Mouse (Mus musculus) midbrain, embryonic 10.5 days (tissue): ENCODE measurements around the gene Cdh23. TPM values are rescaled to one million over a fixed set of nuclear protein-coding genes. Genes with fewer than 3 reads are reported as not detected.
A peak's percentile ranks its signal among the peaks of the same experiment; 100 is the strongest.

ENCODE experiments used
- DNase-seq: peaks from one replicate; pipeline ENCODE4 v3.0.0-alpha.2; 2017; ENCODE audit warnings: low spot score
- H3K27ac ChIP-seq: fragments of 300-500 bp; sonication (generic); replicated peaks from 2 replicates; pipeline ENCODE4 v1.5.1; 2016; ENCODE audit warnings: mild to moderate bottlenecking
- H3K27me3 ChIP-seq: fragments of 300-500 bp; sonication (generic); 2 replicates; pipeline ENCODE4 v1.6.1; 2016; ENCODE audit warnings: low read depth, mild to moderate bottlenecking; ENCODE audit not compliant: poor library complexity, severe bottlenecking
- H3K36me3 ChIP-seq: fragments of 300-500 bp; sonication (generic); 2 replicates; pipeline ENCODE4 v1.6.1; 2016; ENCODE audit warnings: mild to moderate bottlenecking, moderate library complexity
- H3K4me1 ChIP-seq: fragments of 300-500 bp; sonication (generic); 2 replicates; pipeline ENCODE4 v1.6.1; 2016
- H3K4me3 ChIP-seq: fragments of 300-500 bp; sonication (generic); 2 replicates; pipeline ENCODE4 v1.5.1; 2016; ENCODE audit warnings: mild to moderate bottlenecking, moderate library complexity
- H3K9me3 ChIP-seq: fragments of 300-500 bp; sonication (generic); replicated peaks from 2 replicates; pipeline ENCODE4 v1.6.1; 2016; ENCODE audit warnings: mild to moderate bottlenecking
- WGBS: fragments of 180-500 bp; shearing (Covaris S2); methylation state at CpG from one replicate; pipeline ENCODE4 v1.1.7; 2016; 5-methylcytosine and 5-hydroxymethylcytosine counted together
- polyA plus RNA-seq: library from polyadenylated mRNA; unstranded; fragments of >200 nt; fragmentation: Nextera tagmentation; extraction: Ambion mirVana; gene quantifications from 2 replicates; pipeline ENCODE4 v1.2.1, GENCODE M21; 2016

Cdh23 gene
- polyA plus RNA-seq, 1 experiment from 2014 or later, result 0.53 TPM

DNA sequence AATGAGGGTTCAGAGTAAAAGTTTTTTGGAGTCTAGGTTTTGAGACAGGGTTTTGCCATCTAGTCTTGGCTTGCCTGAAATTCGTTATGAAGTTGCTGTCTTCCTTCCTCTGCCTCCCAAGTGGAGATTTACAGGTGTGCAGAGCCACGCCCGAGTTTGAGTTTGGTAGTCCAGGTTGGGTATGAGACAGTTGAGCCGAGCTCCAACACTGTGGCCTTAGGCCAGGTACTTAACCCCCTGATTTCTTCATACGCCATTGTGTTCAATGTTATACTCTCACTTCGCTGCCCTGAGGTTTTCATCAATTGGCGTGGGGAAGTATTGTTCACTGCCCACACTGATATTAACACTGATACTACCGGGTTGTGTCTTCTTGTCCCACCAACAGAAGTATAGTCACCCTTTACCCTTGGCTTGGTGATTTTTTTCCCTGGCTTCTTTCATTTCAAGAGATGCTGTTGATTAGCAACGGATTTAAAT is 414.7 kb downstream of the Cdh23 start:
- no peaks in the 10 kb centered on the region for H3K27me3 ChIP-seq
- H3K36me3 ChIP-seq, result peaks cover 6% of the 10 kb centered on the region
- no peaks in the 10 kb centered on the region for H3K9me3 ChIP-seq
- H3K27ac ChIP-seq, result no peak overlapping the region
- no peak for DNase-seq
- peaks cover 95% of the 10 kb centered on the region for H3K4me1 ChIP-seq
- H3K4me3 ChIP-seq, result no peak overlapping the region
- WGBS, result 90% methylated on average over 9 of the region's 9 CpGs

DNA sequence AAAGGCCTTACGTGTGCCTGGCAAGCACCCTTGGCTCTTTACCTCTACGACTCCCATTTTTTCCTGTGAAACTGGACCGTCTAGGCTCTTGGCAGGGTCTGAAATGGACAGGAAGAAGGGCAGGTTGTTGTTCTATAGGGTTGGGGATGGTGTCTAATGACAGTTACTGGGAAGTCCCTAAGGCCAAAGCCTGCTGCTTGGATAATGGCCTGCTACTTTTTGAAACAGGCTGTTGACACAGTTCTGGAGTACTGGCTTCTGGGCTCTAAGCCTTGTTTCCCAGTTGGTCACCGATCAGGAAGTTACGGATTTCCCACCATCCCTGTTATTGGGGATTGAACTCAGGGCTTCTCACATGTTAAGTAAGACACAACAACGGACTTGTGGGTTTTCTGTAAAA is 415.9 kb downstream of the Cdh23 start:
- Histone ChIP-seq H3K4me1 (peaks cover 82% of the 10 kb centered on the region), H3K9me3 (no peaks in the 10 kb centered on the region), H3K27ac (peak overlapping the region; percentile 49; the same call in 1 of the 2 replicates), H3K4me3 (peak overlapping the region; percentile 12; the same call in 1 of the 2 replicates), H3K27me3 (no peaks in the 10 kb centered on the region), H3K36me3 (peaks cover 6% of the 10 kb centered on the region)
- no peak for DNase-seq
- WGBS, result 89% methylated on average over 6 of the region's 6 CpGs

GRCm38 (mm10) chr10:60279941-60280301 is 416.4 kb downstream of the Cdh23 start:
- H3K4me1 ChIP-seq, result peaks cover 78% of the 10 kb centered on the region
- H3K4me3 ChIP-seq, result peak overlapping the region; percentile 12; the same call in 1 of the 2 replicates
- DNase-seq, result no peak
- WGBS, result 93% methylated on average over 9 of the region's 9 CpGs
- H3K9me3 ChIP-seq, result no peaks in the 10 kb centered on the region
- H3K27me3 ChIP-seq, result no peaks in the 10 kb centered on the region
- peaks cover 6% of the 10 kb centered on the region for H3K36me3 ChIP-seq
- H3K27ac ChIP-seq, result peak overlapping the region; percentile 49; the same call in 1 of the 2 replicates

- peaks cover 73% of the 10 kb centered on the region for H3K4me1 ChIP-seq
- H3K4me3 ChIP-seq, result peak overlapping the region; percentile 86; the same call in 1 of the 2 replicates
- H3K36me3 ChIP-seq, result peaks cover 6% of the 10 kb centered on the region
- H3K9me3 ChIP-seq, result no peaks in the 10 kb centered on the region
- no peaks in the 10 kb centered on the region for H3K27me3 ChIP-seq
- H3K27ac ChIP-seq, result 0 out of 2 replicates have a peak overlapping the region, but pooled peaks have one; percentile 9
- no peak for DNase-seq
- WGBS, result 82% methylated on average over 8 of the region's 8 CpGs
Measured at GRCm38 (mm10) chr10:60279290-60279940, 416.9 kb downstream of the Cdh23 start.

- no peak for DNase-seq
- Histone ChIP-seq H3K4me3 (peak overlapping the region; percentile 86), H3K4me1 (peaks cover 67% of the 10 kb centered on the region), H3K36me3 (peaks cover 6% of the 10 kb centered on the region), H3K27me3 (no peaks in the 10 kb centered on the region), H3K27ac (no peak overlapping the region), H3K9me3 (no peaks in the 10 kb centered on the region)
- WGBS, result 92% methylated on average over 3 of the region's 3 CpGs
Measured at GRCm38 (mm10) chr10:60278786-60279185, 417.5 kb downstream of the Cdh23 start.

DNA sequence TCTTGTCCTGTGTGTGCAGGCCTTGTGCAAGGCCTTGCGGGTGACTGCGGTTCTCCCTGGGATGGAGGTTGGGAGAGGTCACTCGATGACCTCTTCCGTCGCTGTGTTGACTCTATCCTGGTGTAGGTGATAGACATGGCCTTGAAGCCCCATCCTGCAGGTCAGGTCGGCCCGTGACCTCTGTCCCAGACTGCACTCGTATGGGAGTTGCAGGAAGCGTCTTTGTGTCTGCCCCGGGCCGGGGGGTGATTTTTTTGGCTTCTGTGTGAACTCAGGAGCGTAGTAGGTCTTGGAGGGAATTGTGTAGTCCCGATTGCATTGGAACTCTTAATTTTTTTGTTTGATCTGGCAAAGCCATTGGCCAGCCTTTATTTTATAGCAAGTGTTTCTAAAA is 418.3 kb downstream of the Cdh23 start:
- H3K36me3 ChIP-seq, result peaks cover 3% of the 10 kb centered on the region; the same call in 1 of the 2 replicates
- H3K4me1 ChIP-seq, result peaks cover 61% of the 10 kb centered on the region
- peak overlapping the region; percentile 86 for H3K4me3 ChIP-seq
- 11% methylated on average over 13 of the region's 13 CpGs for WGBS
- peak overlapping the region; percentile 97 for H3K27ac ChIP-seq
- no peaks in the 10 kb centered on the region for H3K27me3 ChIP-seq
- DNase-seq, result no peak
- no peaks in the 10 kb centered on the region for H3K9me3 ChIP-seq

- Histone ChIP-seq H3K9me3 (no peaks in the 10 kb centered on the region), H3K4me1 (peaks cover 55% of the 10 kb centered on the region), H3K4me3 (peak within 1 kb of the TSS; percentile 86), H3K27me3 (no peaks in the 10 kb centered on the region), H3K36me3 (peaks cover 3% of the 10 kb centered on the region; the same call in 1 of the 2 replicates), H3K27ac (peak within 1 kb of the TSS; percentile 97)
- WGBS, result 4% methylated on average over 54 of the region's 54 CpGs
- DNase-seq, result peak; percentile 91
Measured at GRCm38 (mm10) chr10:60277207-60278005, 418.9 kb downstream of the Cdh23 start, which contains the start of gene Psap. Gene Psap, plus strand, starts transcription at chr10:60277627.

DNA sequence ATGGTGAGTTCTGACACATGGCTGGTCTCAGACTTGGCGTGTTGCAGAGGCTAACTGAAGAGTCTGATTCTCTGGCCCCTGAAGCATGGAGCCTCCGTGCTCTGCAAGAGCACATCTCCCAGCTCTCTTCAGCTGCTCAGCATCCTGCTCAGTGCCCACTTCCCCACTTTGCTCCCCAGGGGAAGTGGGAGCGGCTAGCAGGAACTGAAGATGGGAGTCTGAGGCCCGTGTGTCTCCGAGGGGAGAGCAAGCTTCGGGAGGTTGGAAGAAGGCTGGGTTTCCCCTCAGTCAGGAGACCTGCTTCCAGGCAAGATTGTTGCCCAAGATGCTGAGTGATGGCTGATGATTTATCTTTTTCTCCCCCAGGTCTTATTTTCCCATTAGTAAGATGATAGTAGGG is 422.9 kb downstream of the Cdh23 start:
- no peak overlapping the region for H3K27ac ChIP-seq
- H3K4me1 ChIP-seq, result peaks cover 21% of the 10 kb centered on the region
- no peaks in the 10 kb centered on the region for H3K36me3 ChIP-seq
- no peaks in the 10 kb centered on the region for H3K9me3 ChIP-seq
- no peak overlapping the region for H3K4me3 ChIP-seq
- no peak for DNase-seq
- 84% methylated on average over 6 of the region's 6 CpGs for WGBS
- no peaks in the 10 kb centered on the region for H3K27me3 ChIP-seq

DNA sequence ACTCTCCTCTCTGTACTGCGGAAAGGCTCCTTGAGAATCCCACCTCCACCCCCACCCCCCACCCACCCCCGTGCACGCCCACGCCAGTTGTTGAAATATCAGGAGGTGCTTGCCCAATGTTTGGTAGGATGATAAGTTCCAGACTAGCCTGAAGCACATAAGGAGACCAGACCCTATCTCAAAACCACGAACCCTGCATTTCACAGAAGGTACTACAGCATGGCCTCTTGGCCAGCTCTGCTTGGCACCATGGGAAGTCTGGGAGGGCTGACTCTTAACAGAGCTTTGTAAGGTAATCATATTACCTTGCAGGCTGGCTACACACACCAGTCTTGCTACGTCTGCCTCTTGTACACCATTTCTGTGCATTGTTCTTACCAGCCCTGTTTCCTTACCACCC is 424.0 kb downstream of the Cdh23 start:
- Histone ChIP-seq H3K9me3 (no peaks in the 10 kb centered on the region), H3K36me3 (no peaks in the 10 kb centered on the region), H3K27ac (no peak overlapping the region), H3K4me1 (peaks cover 10% of the 10 kb centered on the region), H3K27me3 (no peaks in the 10 kb centered on the region), H3K4me3 (no peak overlapping the region)
- 59% methylated on average over 6 of the region's 6 CpGs for WGBS
- no peak for DNase-seq

DNA sequence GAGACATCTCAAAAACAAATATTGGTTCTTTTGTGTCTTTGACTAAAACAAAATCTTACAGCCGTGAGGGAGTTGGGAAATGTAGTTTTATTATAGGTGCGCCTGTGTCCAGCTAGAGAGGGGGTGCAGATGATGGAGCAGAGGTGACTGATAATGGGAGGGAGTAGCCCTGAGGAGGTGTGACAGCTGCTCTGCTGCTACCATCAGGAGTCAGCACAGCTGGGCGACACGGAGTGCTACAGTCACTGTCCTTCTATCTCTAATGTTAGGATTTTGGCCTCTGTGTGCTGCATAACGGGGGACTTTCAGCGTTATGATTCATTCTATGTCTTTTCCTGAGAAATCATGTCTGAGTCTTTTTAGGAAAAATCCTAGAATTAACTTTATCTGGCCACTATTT is 425.3 kb downstream of the Cdh23 start:
- no peak overlapping the region for H3K4me3 ChIP-seq
- H3K4me1 ChIP-seq, result 0 out of 2 replicates have a peak, but pooled peaks cover 6% of the 10 kb centered on the region
- no peaks in the 10 kb centered on the region for H3K36me3 ChIP-seq
- no peak overlapping the region for H3K27ac ChIP-seq
- H3K9me3 ChIP-seq, result no peaks in the 10 kb centered on the region
- WGBS, result 76% methylated on average over 6 of the region's 6 CpGs
- H3K27me3 ChIP-seq, result no peaks in the 10 kb centered on the region
- DNase-seq, result no peak

DNA sequence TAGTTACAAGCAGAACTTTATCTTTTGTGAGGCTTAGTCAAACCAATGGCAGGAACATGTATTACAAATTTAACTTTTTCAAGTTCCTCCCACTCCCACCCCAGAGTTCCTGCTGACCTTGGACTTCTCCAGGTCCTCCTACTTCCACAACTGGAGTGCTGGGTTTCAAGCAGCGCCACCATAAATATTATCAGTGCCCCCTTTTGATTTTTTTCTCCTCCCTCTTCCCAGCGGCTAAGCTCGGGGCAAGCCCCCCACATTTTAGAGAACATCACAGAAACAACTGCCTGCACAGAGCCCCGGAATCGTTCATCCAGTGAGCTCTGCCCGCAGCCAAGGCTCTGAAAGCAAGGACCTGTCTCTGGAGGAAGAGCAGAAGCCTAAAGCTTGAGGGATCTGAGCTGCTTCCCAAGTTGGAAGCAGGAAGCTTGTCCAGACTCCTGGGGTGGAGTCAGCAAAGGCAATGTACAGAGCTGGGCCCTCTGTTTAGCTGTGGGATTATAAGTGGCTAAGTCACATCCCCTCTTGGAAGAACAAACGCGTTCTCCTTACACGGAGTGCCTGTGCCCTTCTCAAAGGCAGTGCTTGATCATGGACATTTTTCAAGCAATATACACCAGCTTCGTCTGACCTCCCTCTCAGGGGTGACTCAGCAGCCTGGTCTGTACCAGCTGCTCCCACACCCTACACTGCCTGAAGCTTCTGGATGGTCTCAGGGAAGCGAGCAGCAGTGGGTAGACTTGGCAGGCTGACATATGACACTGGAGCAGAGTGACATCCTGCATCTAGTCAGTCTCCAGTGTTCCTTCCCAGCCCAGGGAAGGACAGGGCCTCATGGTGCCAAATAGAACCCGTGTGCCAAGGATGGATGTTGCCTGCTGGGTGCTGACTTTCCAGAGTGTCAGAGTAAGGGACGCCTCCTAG is 426.9 kb downstream of the Cdh23 start:
- no peak overlapping the region for H3K4me3 ChIP-seq
- DNase-seq, result no peak
- H3K27ac ChIP-seq, result no peak overlapping the region
- H3K4me1 ChIP-seq, result 0 out of 2 replicates have a peak, but pooled peaks cover 6% of the 10 kb centered on the region
- no peaks in the 10 kb centered on the region for H3K27me3 ChIP-seq
- no peaks in the 10 kb centered on the region for H3K9me3 ChIP-seq
- WGBS, result 84% methylated on average over 13 of the region's 13 CpGs
- H3K36me3 ChIP-seq, result no peaks in the 10 kb centered on the region

- WGBS, result 94% methylated on average over 10 of the region's 11 CpGs
- no peak for DNase-seq
- Histone ChIP-seq H3K4me1 (0 out of 2 replicates have a peak, but pooled peaks cover 6% of the 10 kb centered on the region), H3K9me3 (no peaks in the 10 kb centered on the region), H3K36me3 (no peaks in the 10 kb centered on the region), H3K27ac (no peak overlapping the region), H3K4me3 (no peak overlapping the region), H3K27me3 (no peaks in the 10 kb centered on the region)
Measured at GRCm38 (mm10) chr10:60268738-60269137, 427.6 kb downstream of the Cdh23 start.
